Mouse (Mus musculus): ENCODE measurements around the gene Kif4.

Kif4 gene

DNA sequence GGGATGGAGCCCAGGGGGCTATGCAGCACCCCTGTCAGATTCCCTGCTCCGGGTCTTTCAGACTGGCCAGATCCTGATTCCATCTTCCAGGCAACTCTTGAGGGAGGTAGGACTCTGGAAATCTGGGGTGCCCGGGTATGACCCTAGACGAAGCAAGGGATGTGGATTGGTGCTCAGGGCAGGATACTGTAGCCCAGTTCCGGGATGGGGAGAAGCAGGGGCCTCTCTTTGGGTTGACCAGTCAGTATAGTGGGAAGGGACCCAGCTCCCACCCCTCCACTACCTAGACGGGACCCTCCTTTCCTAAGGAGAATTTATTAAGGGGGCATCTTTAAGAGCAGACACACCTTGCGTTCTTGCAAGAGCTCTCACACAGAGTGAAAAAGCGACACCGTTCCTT lies 104.7 kb downstream of the Kif4 start:
- no peak for DNase-seq (ENCODE audit: extremely low spot score)

DNA sequence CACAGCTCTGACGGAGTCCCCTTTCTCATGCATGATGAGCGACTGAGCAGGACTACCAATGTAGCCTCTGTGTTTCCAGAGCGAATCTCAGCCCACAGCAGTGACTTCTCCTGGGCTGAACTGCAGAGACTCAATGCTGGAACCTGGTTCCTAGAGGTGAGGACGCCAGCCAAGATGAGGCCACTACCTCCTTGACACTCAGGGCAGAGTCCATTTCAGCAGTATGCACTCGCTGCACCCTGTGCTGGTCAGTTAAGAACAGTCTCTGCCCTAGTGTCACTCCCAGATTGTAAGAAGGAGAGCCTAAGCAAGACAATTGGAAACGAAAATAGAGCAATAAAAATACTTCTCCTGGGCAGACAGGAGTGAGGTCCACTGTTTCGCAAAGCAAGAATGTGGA lies 108.8 kb downstream of the Kif4 start:
- no peak for DNase-seq (ENCODE audit: extremely low spot score)

DNA sequence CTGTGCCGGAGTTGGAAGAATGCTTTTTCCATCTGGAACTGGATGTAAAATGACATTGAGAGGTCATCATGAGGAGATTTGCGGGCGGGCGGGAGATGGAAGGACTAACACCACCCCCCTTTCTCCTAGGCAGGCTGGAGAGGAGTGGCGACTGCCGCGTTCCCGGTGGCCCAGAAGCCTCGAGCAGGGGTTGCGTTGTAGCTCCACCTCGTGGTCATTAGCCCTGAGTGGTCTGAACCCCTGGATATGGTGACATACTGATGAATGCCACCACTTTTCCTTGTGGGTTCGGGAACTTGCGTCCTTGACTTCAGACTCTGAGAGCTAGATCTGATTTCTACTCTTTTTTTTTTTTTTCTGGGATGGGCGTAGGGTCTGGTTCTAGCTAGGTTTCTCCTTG lies 113.4 kb downstream of the Kif4 start:
- peak; percentile 45 for DNase-seq (ENCODE audit: extremely low spot score)

DNA sequence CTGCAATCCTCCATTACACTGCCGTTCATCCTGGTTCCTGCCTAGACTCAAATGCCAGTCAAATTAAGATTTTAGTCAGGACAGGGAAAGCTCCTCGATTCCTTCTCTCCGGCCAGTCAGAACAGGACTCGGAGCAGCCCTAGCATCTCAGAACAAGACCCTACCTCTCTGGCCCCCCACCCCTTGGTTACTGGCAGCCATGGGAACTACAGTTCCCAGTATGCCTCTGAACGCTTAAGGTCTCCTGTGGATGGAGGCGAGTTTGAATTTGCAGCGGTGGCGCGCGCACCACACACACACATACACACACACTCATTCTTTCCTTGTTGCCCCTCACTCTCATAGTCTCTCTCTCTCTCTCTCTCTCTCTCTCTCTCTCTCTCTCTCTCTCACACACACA lies 113.9 kb downstream of the Kif4 start:
- no peak for DNase-seq (ENCODE audit: extremely low spot score)

DNA sequence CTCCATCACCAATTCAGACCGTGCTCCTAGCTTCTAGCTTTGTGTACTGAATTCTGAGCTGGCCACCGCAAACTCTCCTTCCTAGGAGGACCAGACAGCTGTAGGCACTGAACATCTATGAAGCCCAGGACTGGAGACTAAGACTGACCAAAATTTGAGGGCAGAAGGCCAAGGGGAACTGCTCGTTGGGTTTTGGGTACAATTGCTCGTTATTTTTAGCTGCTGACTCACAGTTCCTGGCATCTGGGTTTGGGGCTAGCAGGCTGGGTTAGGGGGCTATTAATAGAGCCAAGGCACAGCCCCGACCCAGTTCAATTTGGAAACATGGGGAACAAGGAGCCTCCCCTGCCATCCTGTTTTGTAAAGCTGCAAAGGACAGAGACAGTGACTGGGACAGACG lies 115.2 kb downstream of the Kif4 start:
- DNase-seq (ENCODE audit: extremely low spot score) = no peak

DNA sequence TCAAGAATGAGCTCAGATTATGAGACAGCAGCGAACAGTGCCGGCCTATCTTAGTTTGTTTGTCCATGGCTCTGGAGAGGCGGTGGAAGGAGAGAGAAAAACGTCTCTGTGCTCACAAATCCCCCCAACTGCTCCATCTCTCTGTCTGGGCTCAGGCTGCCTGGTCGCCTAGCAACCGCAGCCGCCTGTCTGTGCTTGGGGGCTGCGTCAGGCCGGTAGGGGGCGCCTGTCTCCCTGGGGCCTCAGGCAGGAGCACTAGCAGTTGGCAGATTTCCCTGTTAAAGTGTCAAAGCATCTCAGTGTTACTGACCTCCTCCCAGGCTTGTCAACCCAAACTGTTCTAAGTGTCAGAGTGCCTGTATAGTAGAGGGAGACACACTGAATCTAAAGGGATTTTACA lies 116.4 kb downstream of the Kif4 start:
- DNase-seq (ENCODE audit: extremely low spot score) = peak; percentile 48

DNA sequence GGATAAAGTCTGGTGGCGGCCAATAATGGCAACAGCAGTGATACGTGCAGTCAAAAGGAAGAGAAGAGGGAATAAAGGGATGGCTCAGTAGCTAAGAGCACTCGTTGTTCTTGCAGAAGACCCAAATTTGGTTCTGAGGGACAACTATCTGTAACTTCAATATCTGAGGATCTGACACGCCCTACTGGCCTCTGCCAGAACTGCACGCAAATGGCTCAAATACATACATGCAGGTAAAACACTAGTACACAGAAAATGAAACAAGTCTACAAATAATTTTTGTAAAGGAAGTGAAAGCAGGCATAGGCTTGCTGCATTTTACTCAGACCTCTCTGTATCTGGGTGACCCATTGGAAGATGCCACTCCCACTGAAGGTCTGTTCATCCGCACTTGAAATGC lies 140.3 kb downstream of the Kif4 start:
- no peak for DNase-seq (ENCODE audit: extremely low spot score)

DNA sequence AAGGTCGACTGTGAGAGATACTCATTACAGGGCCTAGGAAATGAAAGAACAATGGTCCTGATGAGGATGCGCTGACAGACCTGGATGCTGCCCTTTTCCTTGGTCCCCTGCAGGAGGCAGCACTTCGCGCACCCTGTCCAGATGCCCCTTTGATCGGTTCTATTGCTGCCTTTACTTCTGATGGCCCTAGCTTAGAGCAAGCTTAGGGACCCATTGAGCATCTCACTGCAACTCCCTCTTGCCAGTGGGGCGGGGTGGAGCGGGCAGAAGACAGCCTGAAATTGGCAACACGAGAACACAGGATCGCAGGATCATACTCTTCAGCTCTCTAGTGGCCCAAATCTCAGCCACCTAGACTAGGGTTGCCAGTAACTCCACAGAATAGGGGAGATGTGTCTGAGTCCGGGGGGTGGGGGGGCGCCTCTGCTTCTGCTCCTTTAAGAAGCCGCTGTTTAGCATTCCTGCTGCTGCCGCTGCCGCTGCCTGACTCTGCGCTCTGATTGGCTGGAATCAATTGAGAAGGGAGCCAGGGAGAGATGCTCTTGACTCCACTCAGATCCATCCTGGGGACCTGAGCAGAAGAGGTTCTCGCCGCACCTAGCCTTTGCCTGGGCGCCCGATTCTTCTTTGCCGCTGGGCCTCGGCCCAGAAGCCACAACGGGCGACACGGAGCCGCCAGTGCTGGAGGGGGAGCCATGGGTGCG lies 141.8 kb downstream of the Kif4 start, which contains the start of gene Dlg3:
Dlg3 (plus strand) TSS at position 542 of the 704 bp plus-strand sequence.
- peak; percentile 37 for DNase-seq (ENCODE audit: extremely low spot score)

DNA sequence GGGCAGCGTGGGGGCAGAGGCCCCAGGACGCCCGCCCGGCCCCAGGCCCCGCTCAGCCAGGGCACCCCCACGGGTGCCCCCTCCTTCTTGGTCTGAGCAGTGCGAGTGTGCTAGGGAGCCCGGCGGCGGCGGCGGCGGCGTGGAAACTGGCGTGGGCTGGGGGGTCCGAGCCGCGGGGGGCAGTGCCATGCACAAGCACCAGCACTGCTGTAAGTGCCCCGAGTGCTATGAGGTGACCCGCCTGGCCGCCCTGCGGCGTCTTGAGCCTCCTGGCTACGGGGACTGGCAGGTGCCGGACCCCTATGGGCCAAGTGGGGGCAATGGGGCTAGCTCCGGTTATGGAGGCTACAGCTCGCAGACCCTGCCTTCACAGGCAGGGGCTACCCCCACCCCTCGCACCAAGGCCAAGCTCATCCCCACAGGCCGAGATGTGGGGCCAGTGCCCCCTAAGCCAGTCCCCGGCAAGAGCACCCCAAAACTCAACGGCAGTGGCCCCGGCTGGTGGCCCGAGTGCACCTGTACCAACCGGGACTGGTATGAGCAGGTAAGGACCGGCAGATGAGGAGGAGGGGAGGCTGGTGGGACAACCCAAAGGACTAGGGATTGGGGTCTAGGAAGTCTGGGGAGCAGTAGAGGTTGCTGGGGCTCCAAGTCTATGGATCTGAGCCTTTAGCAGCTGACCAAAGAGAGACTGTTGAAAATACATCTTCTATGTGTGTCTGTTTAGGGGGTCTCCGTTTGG lies 142.5 kb downstream of the Kif4 start:
- no peak for DNase-seq (ENCODE audit: extremely low spot score)

DNA sequence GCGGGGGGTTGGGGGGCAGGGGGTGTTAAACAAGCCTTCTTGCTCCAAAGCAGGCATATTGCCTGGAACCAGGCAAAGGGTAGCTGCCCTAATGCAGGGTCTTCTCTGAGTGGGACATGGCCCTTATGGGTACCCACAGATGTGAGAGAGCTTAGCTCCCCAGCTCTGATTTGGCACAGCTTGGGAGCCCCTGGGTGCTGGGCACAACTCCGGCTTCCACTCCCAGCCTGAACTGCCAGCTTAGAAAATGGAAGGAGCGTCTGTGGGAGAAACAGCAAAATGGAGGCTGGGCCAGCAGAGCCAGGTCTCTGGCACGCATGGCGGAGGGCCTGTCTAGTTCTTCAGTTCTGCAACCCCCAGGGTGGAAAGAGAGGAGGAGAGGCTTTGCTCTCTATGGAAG lies 143.7 kb downstream of the Kif4 start:
- DNase-seq (ENCODE audit: extremely low spot score) = no peak

DNA sequence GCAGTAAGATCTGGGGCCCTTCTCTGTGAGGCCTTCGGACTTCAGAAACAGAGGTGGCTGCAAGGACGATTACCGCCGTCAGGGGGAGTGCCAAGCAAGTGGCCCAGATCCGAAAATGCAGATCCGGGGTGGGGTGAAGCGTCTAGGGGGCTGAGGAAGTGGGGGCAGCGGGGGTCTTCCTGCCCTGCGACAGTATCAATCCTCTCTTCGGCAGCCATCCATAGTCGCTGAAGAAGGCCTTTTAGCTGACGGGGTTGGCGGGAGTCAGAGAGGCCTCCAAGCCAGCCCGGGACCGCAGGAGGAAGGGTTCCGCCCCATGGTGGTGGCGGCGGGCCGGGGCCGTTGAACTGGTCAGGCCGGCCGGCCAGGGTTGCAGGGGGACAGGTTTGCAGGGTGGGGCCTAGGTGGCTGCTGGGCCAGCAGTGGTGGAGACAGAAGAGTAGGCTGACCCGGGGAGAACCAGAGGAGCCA lies 148.8 kb downstream of the Kif4 start:
- DNase-seq (ENCODE audit: extremely low spot score) = peak; percentile 71

DNA sequence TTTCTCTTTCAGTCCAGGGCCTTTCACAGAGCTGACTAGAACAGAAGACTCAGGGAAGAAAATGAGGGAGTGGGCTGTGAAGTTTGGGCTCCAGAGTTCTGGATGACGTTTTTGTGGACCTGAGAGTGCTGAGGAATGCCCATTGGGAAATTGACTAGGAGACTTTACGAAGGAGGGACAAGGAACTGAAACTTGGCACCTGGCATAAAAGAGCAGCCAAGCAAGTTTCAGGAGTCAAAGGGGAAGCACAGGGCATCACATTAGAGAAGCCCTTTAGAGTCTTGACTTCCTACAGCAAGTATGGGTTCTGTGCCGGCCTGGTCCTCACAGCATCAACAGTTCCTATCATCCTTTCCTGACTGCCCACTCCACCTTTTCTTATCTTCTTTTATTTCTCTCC lies 149.9 kb downstream of the Kif4 start:
- no peak for DNase-seq (ENCODE audit: extremely low spot score)

DNA sequence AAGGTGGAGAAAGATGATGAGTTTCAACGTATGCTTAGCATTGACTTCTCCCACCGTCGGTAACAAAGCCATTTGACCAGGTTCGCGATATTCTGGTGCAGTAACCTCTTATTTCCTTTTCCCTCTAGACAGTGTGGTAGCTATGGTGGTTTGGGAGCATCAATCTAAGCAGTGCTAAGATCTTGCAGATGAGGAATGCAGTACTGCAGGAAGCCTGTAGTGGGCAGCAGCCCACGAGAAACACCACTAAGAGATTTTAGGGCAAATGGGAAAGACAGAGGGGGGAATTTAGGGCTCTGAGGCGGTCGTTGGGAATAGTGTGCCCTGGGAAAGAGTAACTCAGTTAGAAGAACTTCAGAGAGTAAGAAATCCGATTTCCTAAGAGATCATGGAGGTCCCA lies 151.0 kb downstream of the Kif4 start:
- no peak for DNase-seq (ENCODE audit: extremely low spot score)

All from embryo, embryonic 9.5 days (tissue).